Mouse (Mus musculus) testis, postnatal 14 days (tissue): ENCODE data around the gene Rnf213.

ENCODE experiments used
- DNase-seq: peaks from one replicate; pipeline ENCODE4 v3.0.0; 2021; ENCODE audit warnings: low spot score

Rnf213 gene

DNA sequence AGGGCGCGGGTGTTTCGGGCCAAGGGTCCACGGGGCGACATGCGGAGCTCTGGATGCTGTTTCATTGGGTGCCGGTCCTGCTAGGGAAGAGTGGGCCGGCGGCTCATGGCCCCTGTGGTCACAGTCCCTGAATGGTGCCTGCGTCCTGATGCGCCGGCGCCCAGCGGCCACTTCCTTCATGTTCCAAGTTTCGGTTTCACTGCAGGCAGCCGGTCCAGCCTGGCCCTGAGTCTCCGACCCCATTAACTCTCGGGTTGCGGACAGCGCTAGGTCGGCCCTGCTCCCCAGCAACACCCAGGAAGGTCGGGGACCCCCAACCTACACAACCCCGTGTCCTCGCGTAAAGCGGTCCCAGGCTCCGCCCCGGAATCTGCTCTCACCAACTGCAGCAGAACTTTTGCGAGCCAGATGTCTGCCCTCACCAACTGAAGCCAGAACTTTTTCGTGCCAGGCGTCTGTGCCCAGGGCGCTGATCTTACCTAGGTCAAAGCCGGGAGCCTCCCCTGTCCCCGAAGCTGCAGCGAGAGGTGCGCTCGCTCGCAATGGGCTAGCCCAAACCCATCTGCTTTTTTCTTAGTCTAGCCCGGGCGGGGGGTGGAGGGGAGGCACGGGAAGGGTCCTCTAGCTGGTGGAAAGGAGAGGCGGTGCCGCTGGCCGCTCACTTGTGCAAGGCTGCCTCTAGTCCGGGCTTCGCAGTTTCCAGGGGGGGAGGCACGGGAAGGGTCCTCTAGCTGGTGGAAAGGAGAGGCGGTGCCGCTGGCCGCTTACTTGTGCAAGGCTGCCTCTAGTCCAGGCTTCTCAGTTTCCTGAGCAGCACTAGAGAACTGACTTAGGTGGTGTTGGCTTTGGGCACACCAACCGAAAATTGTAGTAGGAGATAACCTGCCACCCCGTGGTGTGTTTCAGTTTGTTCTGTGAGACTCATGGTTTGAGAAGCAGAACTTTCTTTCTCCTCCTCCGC is 2.3 kb upstream of the Rnf213 start:
- DNase-seq, result peak; percentile 59

DNA sequence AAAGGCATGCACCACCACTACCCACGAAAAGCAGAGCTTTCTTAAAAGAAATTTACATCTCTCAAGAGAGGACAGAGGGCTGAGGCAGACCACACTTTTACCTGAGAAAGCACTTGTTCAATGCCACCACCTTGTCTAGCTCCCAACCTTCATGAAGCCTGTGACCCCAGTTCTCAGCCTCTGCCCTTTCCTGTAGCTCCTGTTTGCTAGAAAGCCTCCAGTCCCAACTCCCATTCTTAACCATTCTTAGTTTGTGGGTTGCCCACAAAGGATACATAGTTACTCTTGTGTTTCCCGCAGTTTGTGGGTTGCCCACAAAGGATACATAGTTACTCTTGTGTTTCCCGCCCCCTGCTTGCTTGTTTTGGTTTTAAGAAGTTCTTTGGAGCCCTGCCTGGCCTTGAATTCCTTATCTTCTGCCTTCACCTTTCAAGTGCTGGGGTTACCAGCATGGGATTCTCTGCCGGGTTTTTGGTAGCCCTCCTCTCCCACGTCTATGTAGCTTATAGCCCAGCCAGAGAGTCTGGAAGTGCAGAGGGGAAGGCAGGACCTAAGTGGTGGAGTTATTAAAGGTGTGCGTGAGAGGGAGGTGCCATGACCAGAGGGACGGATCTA is 1.4 kb upstream of the Rnf213 start:
- DNase-seq, result peak; percentile 82

DNA sequence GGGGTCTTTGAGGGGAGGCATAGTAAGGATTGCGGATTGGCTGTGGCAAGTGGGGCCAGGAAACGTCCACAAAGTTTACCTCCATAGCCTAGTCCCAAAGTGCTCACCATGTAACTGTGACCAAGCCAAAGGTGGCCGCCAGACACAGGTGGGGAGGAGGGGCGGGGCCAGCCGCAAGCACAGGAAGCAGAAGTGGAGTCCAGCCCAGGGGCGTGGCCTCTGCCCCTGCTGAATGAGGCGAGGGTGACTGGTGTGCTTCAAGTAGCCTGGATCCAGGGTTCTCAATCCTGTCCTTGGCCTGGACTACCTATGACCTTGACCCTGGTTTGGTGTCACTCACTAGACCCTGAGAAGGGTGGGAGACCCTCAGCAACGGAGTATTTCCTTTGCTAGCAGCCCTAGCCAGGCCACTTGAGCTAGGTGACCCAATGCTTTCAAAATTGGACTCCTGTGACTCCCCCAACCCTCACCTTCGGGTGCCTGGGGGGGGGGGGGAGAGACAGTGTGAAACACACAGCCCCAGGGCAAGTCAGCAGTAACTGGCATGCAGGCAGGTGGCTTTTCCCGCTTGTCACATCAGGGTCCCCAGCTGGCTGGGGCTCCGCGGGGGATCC is 792 bp upstream of the Rnf213 start:
- peak; percentile 79 for DNase-seq

DNA sequence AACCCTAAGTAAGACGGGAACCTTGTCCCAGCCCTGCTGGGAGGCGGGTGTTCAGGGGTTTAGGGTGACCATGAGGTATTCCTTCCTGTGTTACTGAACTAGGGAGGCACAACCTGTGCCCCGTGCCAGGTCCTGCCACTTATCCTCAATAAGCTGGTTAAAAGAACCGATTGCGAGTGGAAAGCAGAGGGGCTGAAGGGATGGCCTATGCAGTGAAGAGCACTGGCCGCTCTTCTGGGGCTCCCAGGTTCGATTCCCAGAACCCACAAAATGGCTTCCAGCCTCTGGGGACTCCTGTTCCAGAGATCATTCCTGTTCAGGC is 544 bp downstream of the Rnf213 start:
- no peak for DNase-seq

DNA sequence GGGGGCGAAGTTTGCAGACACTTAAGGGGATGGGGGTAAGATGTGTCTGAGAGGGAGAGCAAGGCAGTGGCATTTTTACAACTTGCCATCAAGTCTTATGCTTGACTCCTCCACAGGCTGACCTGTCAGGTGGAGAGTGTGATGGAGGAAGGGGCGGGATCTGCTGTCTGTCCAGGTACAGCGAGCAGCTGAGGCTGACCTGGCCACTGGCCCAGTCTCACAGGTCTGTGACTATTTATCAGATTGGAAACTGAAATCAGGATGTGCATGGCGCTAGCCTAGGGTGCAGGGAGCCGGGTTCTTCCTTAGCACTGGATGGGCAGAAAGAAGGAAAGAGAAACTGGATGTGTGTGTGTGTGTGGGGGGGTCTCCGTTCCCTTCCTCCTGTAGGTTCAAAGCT is 1.3 kb downstream of the Rnf213 start:
- no peak for DNase-seq

DNA sequence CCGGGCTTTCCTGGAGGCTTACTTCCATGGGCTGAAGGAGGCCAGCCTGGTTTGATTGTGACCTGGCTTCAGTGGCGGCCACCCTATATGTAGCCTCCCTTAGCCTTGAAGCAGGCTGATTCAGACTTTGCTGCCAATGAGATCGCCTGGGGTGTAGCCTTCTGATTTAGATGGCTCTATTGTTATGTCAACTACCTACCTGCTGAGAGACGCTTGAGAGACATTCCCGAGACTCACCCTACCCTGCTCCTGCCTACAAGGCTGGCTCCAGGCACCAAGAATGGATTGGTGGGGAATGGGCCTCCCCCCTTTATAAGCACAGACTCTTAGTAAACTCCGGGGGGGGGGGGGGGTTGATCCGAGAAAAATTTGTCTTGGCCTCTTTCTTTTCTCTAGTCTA is 2.5 kb downstream of the Rnf213 start:
- DNase-seq, result no peak

DNA sequence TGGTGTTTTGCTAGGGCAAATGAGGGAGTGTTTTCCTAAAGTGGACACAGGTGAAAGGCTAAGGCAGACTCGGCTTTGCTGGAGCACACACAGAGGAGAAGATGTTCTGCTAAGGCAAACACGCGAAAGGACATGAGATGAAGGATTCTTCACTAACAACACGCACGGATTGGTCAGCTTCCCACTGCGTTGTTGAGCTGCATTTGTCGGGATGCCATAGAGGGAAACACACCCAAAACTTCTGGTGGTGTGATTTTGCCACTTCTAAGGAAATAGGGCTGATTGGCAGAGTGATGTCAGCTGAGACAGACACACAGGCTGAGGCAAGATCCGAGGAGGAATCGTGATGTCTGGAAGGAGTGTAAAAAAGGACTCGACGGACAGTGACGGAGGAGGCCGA is 3.0 kb downstream of the Rnf213 start:
- DNase-seq, result no peak

DNA sequence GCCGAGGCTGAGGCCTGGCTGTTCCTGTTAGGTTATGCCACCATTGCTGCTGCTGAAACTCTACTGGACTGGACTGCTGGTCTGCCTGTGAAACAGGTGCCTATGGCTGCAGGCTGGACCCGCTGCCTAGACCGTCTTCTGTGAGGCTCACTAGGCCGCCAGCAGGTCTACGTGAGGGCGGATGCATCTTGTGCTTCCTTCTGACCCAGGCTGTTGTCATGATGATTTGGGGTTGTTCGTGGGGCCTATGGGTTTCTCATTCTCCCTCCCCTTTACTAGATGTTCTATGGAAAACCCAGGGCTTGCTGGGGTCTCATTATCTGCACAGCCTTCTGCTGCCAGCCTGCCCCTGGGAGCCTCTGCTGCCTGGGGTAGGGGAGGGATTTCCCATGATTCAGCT is 3.6 kb downstream of the Rnf213 start:
- no peak for DNase-seq

DNA sequence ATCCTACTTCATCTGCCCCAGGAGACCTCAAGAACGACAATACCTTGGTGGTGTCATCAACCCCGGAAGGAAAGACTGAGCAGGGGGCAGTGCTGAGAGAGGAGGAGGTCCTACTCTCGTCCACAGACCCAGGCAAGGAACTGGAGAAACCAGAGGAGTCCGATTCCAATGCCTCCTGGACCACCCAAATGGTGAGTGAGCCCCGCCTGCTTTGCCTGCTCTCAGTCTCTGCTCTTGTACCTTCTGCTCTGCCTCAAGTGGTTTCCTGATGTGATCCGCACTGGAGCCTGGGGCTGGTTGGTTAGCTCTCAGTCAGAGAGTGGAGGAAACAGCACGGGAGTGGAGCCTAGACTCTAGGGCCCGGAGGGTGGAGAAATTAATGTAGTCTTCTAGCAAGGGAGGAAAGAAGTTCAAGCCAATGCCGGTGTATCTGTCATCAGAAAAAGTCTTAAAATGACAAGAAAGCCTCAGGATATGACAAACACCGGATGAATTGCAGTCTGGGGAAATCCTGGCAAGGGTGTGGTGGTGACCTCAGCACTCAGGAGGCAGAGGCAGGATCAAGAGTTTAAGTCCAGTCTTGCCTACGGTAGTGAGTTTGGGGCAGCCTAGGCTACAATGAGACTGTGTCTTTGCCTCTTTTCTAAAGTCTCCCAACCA is 9.7 kb downstream of the Rnf213 start:
- no peak for DNase-seq

DNA sequence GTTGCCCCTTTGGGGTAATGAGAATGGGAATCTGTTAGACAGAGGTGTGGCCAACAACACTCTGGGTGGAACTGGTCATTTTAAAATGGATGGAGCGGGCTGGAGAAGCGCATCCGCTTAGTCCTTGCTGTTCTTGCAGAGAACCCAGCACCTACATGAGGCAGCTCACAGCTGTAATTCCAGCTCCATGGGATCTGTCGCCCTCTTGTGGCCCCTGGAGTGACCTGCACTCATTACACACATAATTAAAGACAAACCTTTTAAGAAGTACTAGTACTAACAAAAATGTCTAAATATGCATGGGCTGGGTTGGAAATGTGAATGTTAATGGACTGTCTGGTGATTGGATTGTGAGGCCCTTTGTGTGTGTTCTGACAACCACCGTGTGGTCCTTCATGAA is 11.7 kb downstream of the Rnf213 start:
- DNase-seq, result no peak

DNA sequence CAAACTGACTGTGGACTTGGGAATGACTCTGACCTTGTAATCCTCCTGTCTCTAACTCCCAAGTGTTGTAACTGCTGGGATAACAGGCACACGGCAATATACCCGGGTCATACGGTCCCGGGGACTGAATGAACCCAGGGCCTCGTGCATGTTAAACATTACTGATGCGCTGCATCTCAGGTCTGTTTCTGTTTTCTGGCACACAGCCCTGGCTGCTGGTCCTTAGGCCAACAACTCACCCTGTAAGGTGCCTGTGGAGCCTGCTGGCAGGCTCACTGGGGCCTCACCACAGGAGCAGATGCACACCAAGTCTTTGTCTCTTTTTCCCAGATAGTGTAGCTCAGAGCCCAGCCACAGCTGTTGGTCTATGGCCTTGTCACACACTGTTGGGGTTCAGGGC is 14.5 kb downstream of the Rnf213 start:
- DNase-seq, result no peak

DNA sequence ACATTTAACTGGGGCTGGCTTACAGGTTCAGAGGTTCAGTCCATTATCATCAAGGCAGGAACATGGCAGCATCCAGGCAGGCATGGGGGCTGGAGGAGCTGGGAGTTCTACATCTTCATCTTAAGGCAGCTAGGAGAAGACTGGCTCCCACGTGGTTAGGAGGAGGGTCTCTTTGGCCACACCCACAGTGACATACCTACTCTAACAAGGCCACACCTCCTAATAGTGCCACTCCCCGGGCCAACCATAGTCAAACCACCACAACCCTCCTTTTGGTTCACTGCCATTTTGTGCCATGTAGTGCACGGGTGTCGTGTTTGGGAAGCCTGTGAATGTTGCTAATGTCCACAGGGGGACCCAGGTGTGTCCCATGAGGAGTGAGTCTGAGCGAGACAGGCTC is 15.1 kb downstream of the Rnf213 start:
- no peak for DNase-seq

DNA sequence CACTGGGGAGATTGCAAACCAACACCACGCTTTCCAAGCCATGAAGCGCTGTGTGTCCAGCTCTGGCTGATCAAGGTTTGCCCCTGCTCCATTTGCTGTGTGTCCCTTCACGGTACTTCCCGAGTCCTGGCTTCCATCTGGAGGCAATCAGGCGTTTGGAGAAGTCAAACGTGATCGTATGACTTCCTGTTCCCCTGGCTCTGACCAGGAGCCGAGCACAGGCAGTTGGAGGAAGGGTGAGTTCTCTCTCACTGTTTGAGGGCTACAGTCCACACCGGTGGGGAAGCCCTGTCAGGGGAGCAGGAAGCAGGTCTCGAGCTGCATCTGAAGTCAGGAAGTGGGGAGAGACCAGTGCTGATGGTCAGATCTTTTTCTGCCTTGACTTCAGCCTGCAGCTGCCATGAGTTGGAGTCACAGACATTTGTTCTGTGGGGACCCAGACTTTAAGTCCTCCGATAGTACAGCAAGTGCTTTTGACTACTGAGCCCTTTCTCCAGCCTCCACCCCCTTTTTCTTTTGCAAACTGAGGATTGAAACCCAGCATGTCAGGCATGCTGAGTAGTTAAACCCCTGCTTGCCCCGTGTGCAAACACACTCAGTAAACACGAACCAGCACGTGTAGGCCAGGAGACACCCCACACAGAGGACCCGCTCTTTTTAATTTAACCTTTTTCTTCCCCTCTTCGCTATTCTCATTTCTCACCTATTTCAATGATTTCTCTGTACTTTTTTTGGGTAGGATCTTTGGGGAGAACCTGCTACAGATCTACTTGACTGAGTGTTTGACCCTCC is 26.6 kb downstream of the Rnf213 start:
- DNase-seq, result no peak

DNA sequence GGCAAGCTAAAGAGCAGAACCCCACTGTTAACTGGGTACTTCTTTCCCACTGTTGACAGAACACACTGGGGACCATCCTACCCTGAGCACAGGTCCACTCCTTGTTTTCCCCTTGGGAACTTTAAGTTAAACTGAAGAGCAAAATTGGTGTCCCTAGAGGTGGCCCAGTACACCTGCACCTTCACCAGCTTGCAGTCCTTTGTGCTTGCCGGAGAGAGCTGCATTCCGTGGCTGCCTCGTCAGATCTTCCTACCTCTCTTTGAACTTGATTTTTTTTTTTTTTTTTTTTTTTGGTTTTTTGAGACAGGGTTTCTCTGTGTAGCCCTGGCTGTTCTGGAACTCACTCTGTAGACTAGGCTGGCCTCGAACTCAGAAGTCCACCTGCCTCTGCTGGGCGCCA is 27.5 kb downstream of the Rnf213 start:
- no peak for DNase-seq

DNA sequence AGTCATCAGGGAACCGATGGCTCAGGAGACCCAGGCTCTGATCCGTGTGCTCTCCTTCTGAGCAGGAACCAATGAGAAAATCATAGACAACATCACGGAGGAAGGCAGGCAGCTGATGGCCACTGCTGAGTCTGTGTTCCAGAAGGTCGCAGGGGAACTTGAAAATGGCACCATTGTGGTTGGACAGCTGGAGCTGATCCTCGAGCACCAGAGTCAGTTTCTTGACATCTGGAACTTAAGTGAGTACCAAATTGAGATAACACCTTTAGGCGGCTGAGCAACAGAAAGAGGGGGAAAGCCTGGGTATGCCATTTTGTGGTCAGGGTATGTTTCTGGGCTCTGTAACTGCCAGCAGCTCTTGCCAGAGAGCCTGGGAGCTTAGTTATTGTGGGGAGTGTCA is 34.5 kb downstream of the Rnf213 start:
- no peak for DNase-seq

DNA sequence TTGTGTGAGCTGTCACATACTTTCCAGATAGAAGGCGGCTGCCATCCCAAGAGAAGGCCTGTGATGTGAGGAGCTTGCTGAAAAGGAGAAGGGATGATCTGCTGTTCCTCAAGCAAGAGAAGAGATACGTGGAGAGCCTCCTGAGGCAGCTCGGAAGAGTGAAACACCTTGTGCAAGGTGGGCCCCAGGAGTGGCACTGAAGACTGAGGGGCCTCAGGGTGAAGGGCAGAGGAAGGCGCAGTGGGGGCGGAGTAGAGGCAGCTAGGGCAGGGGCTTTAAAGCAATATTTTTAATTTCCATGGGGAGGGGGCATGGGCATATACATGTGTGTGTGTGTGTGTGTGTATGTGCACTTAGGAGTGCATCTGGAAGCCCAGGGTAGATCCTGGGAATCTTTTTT is 35.1 kb downstream of the Rnf213 start:
- no peak for DNase-seq

DNA sequence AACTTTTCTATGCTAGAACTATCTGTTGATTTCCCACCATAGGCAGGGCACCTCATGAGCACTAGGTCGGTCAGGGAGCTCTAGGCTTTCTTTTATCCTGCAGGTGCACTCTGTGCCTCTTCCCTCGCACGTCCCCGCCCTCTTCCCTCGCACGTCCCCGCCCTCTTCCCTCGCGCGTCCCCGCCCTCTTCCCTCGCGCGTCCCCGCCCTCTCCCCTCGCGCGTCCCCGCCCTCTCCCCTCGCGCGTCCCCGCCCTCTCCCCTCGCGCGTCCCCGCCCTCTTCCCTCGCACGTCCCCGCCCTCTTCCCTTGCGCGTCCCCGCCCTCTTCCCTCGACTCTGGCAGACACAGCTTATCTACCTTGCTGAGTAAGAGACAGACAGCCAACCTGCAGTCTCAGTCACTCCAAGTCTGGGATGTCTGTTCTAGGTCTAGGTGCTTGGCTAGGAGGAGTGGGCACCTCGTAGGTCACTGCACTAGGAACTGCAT is 35.8 kb downstream of the Rnf213 start:
- peak; percentile 28 for DNase-seq

DNA sequence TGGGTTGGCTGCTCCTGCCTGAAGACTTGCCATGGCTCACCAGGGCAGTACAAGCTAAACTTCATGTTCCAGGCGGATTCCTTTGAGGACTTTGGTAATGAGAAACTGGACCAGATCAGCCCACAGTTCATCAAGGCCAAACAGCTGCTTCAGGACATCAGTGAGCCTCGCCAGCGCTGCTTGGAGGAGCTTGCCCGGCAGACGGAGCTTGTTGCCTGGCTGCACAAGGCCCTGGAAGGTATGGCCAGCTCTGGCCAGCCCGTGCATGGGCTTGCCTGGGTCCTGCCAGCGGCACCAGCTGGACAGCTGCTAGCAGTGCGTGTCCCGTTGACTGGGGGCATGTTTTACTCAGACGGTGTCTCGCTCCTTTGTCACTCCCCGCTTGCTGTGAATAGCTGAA is 38.6 kb downstream of the Rnf213 start:
- no peak for DNase-seq

DNA sequence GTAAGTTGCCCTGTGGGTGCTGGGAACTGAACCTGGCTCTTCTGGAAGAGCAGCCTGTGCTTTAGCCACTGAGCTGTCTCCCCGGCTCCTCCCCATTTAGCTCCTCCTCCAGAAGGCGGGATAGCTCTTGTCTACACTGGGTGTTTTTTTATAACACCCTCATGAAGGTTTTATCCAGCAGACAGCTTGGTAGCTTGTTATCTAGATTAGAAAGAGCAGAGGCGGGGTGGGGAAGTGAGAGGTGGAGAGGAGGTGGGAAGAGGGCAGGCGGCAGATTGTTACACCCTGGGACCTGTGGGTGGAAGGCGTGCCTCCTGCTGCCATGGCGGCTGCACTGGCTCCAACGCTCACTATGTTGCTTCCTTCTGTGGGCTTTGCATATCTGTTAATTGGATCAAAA is 39.8 kb downstream of the Rnf213 start:
- no peak for DNase-seq

DNA sequence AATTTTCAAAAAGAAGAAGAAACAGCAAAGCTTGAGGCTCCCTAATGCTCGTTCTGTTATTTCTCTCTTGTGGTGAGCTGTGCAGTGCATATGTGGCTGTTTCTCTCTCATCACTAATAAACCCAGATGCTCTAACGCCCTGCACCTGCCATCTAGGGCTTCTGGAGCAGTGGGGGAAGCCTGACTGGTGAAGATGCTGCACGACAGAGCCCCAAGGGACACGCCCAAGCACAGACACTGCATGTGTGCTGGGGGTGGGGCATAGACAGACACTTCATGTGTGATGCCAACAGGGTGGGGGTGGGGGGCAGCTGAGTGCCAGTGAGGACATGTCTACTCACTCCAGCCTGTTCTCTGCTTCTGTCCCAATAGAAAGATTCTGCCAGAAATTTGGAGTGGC is 41.4 kb downstream of the Rnf213 start:
- DNase-seq, result no peak

DNA sequence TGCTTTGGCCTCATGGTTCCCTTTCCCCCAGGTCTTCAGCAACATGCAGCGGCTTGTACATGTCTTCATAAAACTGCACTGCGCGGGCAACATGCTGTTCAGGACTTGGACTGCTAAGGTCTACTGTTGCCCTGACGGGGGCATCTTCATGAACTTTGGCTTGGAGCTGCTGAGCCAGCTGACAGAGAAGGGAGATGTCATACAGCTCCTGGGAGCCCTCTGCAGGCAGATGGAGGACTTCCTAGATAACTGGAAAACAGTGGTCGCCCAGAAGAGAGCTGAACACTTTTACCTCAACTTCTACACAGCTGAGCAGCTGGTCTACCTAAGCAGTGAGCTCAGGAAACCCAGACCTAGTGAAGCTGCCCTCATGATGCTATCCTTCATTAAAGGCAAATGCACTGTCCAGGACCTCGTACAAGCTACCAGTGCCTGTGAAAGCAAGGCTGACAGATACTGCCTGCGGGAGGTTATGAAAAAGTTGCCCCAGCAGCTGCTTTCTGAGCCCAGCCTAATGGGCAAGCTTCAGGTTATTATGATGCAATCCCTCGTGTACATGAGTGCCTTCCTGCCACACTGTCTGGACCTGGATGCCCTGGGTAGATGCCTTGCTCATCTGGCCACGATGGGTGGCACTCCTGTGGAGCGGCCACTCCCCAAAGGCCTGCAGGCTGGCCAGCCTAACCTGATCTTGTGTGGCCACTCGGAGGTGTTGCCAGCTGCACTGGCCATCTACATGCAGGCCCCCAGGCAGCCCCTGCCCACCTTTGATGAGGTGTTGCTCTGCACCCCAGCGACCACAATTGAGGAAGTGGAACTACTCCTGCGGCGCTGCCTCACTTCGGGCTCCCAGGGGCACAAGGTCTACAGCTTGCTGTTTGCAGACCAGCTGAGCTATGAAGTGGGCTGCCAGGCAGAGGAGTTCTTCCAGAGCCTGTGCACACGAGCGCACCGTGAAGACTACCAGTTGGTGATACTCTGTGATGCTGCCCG is 43.3 kb downstream of the Rnf213 start:
- DNase-seq, result no peak
